Comparison of ENCODE assay signal across 8 mouse cellular contexts in genomic region chr5:35921595-35922254, GRCm38 (mm10). TPM values are rescaled to one million over a fixed set of nuclear protein-coding genes. Genes with fewer than 3 reads are reported as not detected.
A peak's percentile ranks its signal among the peaks of the same experiment; 100 is the strongest.
DNase-seq lines count a peak whose midpoint lies in the region; ATAC-seq and TF ChIP-seq lines count a peak whose summit lies in the region.

No protein-coding gene starts in this region.

- no peak overlapping the region for H3K4me3 ChIP-seq in midbrain, embryonic 12.5 days
- H3K4me3 ChIP-seq in midbrain, embryonic 11.5 days (ENCODE audit: low read depth, low read length), result no peak overlapping the region
- peak overlapping the region; percentile 42 for H3K4me3 ChIP-seq in heart, embryonic 10.5 days
- H3K4me3 ChIP-seq in kidney, adult 2 months (ENCODE audit: insufficient read depth, low read depth, low read length), result no peak overlapping the region
- no peak overlapping the region for H3K4me3 ChIP-seq in lung, postnatal 0 days (ENCODE audit: low read depth, low read length)

- peaks cover 94% of the 10 kb centered on the region for H3K4me1 ChIP-seq in midbrain, embryonic 12.5 days
- peaks cover 50% of the 10 kb centered on the region for H3K4me1 ChIP-seq in midbrain, embryonic 11.5 days (ENCODE audit: control insufficient read depth, insufficient read depth, low read length)
- H3K4me1 ChIP-seq in heart, embryonic 10.5 days, result peaks cover 97% of the 10 kb centered on the region
- H3K4me1 ChIP-seq in kidney, adult 2 months (ENCODE audit: control insufficient read depth, insufficient read depth, low read length), result peaks cover 16% of the 10 kb centered on the region
- H3K4me1 ChIP-seq in lung, postnatal 0 days (ENCODE audit: insufficient read depth, low read depth, low read length), result peaks cover 19% of the 10 kb centered on the region

- TF ChIP-seq CTCF in kidney, adult 2 months (conservative IDR thresholded peaks at IDR 0.05; ENCODE audit: insufficient read depth, insufficient read length, low read depth, low read length), result no peak
- no peak for TF ChIP-seq CTCF in lung, postnatal 0 days (IDR thresholded peaks at IDR 0.05)

- no peak overlapping the region for H3K9ac ChIP-seq in midbrain, embryonic 12.5 days (replicated peaks)
- no peak overlapping the region for H3K9ac ChIP-seq in midbrain, embryonic 11.5 days (ENCODE audit: low read length)
- no peak overlapping the region for H3K9ac ChIP-seq in lung, postnatal 0 days (replicated peaks; ENCODE audit: low read depth)

- no peaks in the 10 kb centered on the region for H3K36me3 ChIP-seq in midbrain, embryonic 12.5 days
- no peaks in the 10 kb centered on the region for H3K36me3 ChIP-seq in midbrain, embryonic 11.5 days (ENCODE audit: control insufficient read depth, insufficient read depth, low read length)
- no peaks in the 10 kb centered on the region for H3K36me3 ChIP-seq in heart, embryonic 10.5 days
- no peaks in the 10 kb centered on the region for H3K36me3 ChIP-seq in kidney, adult 2 months (ENCODE audit: control insufficient read depth, insufficient read depth, low read length)
- H3K36me3 ChIP-seq in lung, postnatal 0 days (ENCODE audit: insufficient read depth, low read length), result no peaks in the 10 kb centered on the region

- 50% methylated on average over 10 of the region's 10 CpGs for WGBS in midbrain, embryonic 12.5 days
- 55% methylated on average over 10 of the region's 10 CpGs for WGBS in midbrain, embryonic 11.5 days
- 19% methylated on average over 10 of the region's 10 CpGs for WGBS in heart, embryonic 10.5 days
- WGBS in kidney, adult 2 months, result 44% methylated on average over 10 of the region's 10 CpGs
- WGBS in lung, postnatal 0 days, result 21% methylated on average over 10 of the region's 10 CpGs

- no peak for ATAC-seq in midbrain, embryonic 12.5 days (ENCODE audit: low FRiP score, low read depth)
- ATAC-seq in midbrain, embryonic 11.5 days (ENCODE audit: low FRiP score), result no peak
- peak; percentile 93 for ATAC-seq in lung, postnatal 0 days

- H3K27ac ChIP-seq in midbrain, embryonic 12.5 days (replicated peaks), result peak overlapping the region; percentile 25
- H3K27ac ChIP-seq in midbrain, embryonic 11.5 days (ENCODE audit: low read depth, low read length), result no peak overlapping the region
- H3K27ac ChIP-seq in heart, embryonic 10.5 days, result peak overlapping the region; percentile 91
- peak overlapping the region; percentile 62 for H3K27ac ChIP-seq in kidney, adult 2 months (ENCODE audit: insufficient read depth, low read depth, low read length)
- H3K27ac ChIP-seq in lung, postnatal 0 days (ENCODE audit: low read length), result peak overlapping the region; percentile 77

- no peak overlapping the region for H3K4me2 ChIP-seq in midbrain, embryonic 12.5 days (replicated peaks)
- no peak overlapping the region for H3K4me2 ChIP-seq in midbrain, embryonic 11.5 days
- H3K4me2 ChIP-seq in lung, postnatal 0 days (replicated peaks; ENCODE audit: low read depth, low read length), result peak overlapping the region; percentile 33

- no peak for DNase-seq in midbrain, embryonic 11.5 days (ENCODE audit: low spot score, missing footprints)
- DNase-seq in heart, embryonic 10.5 days (ENCODE audit: low spot score), result peak; percentile 93
- DNase-seq in kidney, adult 2 months, result peak; percentile 55
- peak; percentile 90 for DNase-seq in lung, postnatal 0 days (ENCODE audit: low spot score)
- peak; percentile 66 for DNase-seq in testis, postnatal 10 days (ENCODE audit: low spot score)
- no peak for DNase-seq in c-Kit-positive CD71-positive TER-119-positive erythroid progenitor cells, embryonic 14.5 days (ENCODE audit: low spot score)
- DNase-seq in B cell, adult 2 months, result no peak

- no peak; the same call in 1 of the 2 replicates for TF ChIP-seq EP300 in lung, postnatal 0 days (IDR thresholded peaks at IDR 0.05)

- H3K9me3 ChIP-seq in midbrain, embryonic 12.5 days, result no peaks in the 10 kb centered on the region
- no peaks in the 10 kb centered on the region for H3K9me3 ChIP-seq in midbrain, embryonic 11.5 days (ENCODE audit: control insufficient read depth, low read length)
- H3K9me3 ChIP-seq in heart, embryonic 10.5 days, result no peaks in the 10 kb centered on the region
- H3K9me3 ChIP-seq in lung, postnatal 0 days (ENCODE audit: low read length), result no peaks in the 10 kb centered on the region

- TF ChIP-seq POLR2A in kidney, adult 2 months (IDR thresholded peaks at IDR 0.05; ENCODE audit: low read depth, low read length), result no peak

- no peaks in the 10 kb centered on the region for H3K27me3 ChIP-seq in midbrain, embryonic 12.5 days
- H3K27me3 ChIP-seq in midbrain, embryonic 11.5 days (ENCODE audit: control insufficient read depth, insufficient read depth, low read length), result no peaks in the 10 kb centered on the region
- no peaks in the 10 kb centered on the region for H3K27me3 ChIP-seq in heart, embryonic 10.5 days (ENCODE audit: insufficient read depth, poor library complexity, severe bottlenecking)
- H3K27me3 ChIP-seq in kidney, adult 2 months (replicated peaks; ENCODE audit: control insufficient read depth, insufficient read depth, low read length), result no peaks in the 10 kb centered on the region
- no peaks in the 10 kb centered on the region for H3K27me3 ChIP-seq in lung, postnatal 0 days (replicated peaks; ENCODE audit: insufficient read depth, low read length)

RNA-seq across cellular contexts. Expression of gene Afap1, which starts 28.6 kb away (rescaled TPM):
- polyA plus RNA-seq in midbrain, embryonic 12.5 days (2016; fragmentation: Nextera tagmentation; extraction: Ambion mirVana), result 60.7 and 64.6 TPM in 2 replicates
- polyA plus RNA-seq in midbrain, embryonic 11.5 days (2014; fragmentation: Nextera tagmentation; extraction: Ambion mirVana), result 36.1 and 37.5 TPM in 2 replicates
- polyA plus RNA-seq in heart, embryonic 10.5 days (2016; fragmentation: Nextera tagmentation; extraction: Ambion mirVana), result 21.7 and 27.0 TPM in 2 replicates
- polyA plus RNA-seq in kidney, adult 2 months (2012; rRNA removed), result 17.2 and 19.7 TPM in 2 replicates
- 12.9 and 14.7 TPM in 2 replicates for polyA plus RNA-seq in lung, postnatal 0 days (2015; fragmentation: Nextera tagmentation; extraction: Ambion mirVana)

Comparison
In these comparisons a context has a peak if more than half of its experiments do, and no peak if none do; other contexts are left out.
1. DNase-seq: peak in heart, embryonic 10.5 days (single experiment), kidney, adult 2 months (single experiment), lung, postnatal 0 days (single experiment) and testis, postnatal 10 days (single experiment); none in midbrain, embryonic 11.5 days (single experiment), c-Kit-positive CD71-positive TER-119-positive erythroid progenitor cells, embryonic 14.5 days (single experiment) and B cell, adult 2 months (0 of 2).